Mouse (Mus musculus): ENCODE measurements around the gene Aftph. TPM values are rescaled to one million over a fixed set of nuclear protein-coding genes. Genes with fewer than 3 reads are reported as not detected.

Gene Aftph
- polyA plus RNA-seq, 1 experiment from 2014 or later: 18.6 TPM

DNA sequence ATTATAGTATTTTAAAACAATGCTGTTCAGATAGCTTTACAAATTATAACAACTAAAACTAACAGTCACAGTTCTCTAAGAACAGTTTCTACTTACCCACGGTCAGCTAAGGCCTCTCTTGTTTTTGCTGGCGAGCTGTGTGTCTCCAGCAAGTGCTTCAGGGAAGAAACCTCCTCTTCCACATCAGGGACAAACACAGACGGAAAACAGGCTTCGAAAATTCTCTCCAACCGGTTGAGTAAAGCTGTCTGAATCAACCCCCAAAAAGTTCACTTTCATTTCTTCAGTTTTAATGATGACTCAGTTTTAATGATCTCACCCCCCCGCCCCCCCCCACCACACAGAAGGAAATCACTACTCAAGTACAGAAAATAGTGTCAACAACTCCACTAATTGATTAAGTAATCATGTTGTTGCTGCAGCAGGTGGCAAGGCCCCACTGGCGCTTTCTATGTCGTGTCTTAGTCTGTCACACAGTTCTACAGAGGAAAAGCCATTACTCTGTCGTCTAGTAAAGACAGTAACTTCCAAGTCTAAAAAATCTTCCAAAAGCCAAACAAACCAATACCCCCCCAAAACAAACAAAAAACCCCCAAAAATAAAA is 29.2 kb downstream of the Aftph start:
- Histone ChIP-seq H3K36me3 (replicated peaks) (peaks cover 8% of the 10 kb centered on the region), H3K27ac (replicated peaks) (no peak overlapping the region), H3K4me3 (no peak overlapping the region), H3K9me3 (no peaks in the 10 kb centered on the region), H3K4me1 (peaks cover 4% of the 10 kb centered on the region; the same call in 1 of the 2 replicates), H3K27me3 (replicated peaks; ENCODE audit: low read depth, poor library complexity, severe bottlenecking) (no peaks in the 10 kb centered on the region)
- 77% methylated on average over 9 of the region's 9 CpGs for WGBS
- DNase-seq (ENCODE audit: low spot score): no peak

DNA sequence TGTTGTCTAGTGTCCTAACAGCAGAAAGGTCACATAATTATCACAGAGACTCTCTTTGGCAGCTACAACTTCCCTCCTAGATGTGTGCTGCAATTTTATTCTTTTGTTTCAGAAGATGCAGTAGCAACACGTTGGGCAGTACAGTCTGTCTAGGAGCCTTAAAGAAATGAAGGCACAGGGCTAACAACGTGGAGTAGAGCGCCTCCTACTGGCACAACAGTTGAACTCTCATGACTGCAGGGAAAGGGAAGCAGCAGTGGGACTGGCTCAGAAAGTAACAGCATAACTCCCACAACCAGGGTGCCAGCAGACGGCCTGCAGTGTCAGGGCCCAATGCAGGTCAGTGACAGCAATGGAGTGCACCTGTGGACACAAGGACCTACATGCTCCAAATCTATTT is 50.4 kb downstream of the Aftph start:
- Histone ChIP-seq H3K36me3 (replicated peaks) (peaks cover 5% of the 10 kb centered on the region), H3K27ac (replicated peaks) (peak overlapping the region; percentile 37; the same call in 1 of the 2 replicates), H3K4me1 (no peaks in the 10 kb centered on the region), H3K9me3 (no peaks in the 10 kb centered on the region), H3K27me3 (replicated peaks; ENCODE audit: low read depth, poor library complexity, severe bottlenecking) (no peaks in the 10 kb centered on the region), H3K4me3 (no peak overlapping the region)
- WGBS: 8% methylated on average over 4 of the region's 4 CpGs
- DNase-seq (ENCODE audit: low spot score): peak; percentile 79

DNA sequence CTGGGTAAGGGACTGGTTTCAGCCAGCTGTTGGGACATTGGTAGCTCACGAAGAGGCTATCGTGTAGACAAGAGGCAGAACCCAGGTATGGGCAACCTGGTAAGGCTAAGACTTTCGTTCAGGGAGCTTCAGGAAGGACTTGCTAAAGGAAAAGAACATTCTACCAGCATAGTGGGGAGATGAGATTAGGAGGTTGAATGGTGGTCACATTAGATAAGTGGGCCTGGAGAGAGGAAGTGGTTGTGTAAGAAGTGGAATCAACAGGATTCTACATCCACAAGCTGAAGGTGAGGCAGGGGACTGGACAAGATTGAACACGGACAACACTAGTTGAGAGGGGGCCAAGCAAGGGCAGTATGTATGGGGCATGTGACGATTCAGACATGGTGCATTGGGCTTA is 59.7 kb downstream of the Aftph start:
- H3K36me3 ChIP-seq (replicated peaks): peaks cover 7% of the 10 kb centered on the region
- no peaks in the 10 kb centered on the region for H3K27me3 ChIP-seq (replicated peaks; ENCODE audit: low read depth, poor library complexity, severe bottlenecking)
- no peaks in the 10 kb centered on the region for H3K4me1 ChIP-seq
- no peaks in the 10 kb centered on the region for H3K9me3 ChIP-seq
- WGBS: 93% methylated on average over 5 of the region's 5 CpGs
- H3K4me3 ChIP-seq: no peak overlapping the region
- DNase-seq (ENCODE audit: low spot score): no peak
- no peak overlapping the region for H3K27ac ChIP-seq (replicated peaks)

DNA sequence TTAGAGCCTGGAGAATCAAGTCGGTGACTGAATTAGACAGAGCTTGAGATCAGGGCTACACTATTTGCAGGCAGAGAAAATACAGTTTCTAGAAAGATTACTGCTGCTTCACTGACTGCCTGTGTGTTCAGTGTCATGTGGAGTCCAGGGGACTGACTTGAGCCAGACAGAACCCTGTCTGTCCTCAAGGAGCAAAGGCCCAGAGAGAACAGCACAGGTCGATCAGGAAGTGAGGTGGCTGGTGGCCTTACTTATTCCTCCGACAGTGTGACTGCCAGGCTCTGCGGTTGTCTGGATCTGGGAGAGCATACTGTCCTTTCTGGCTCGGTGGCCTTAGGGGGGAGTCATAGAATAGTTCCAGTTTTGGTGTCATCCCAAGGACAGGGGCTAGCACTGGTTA is 60.6 kb downstream of the Aftph start:
- Histone ChIP-seq H3K4me1 (no peaks in the 10 kb centered on the region), H3K36me3 (replicated peaks) (no peaks in the 10 kb centered on the region; the same call in 1 of the 2 replicates), H3K4me3 (no peak overlapping the region), H3K9me3 (no peaks in the 10 kb centered on the region), H3K27ac (replicated peaks) (no peak overlapping the region), H3K27me3 (replicated peaks; ENCODE audit: low read depth, poor library complexity, severe bottlenecking) (no peaks in the 10 kb centered on the region)
- 82% methylated on average over 5 of the region's 5 CpGs for WGBS
- DNase-seq (ENCODE audit: low spot score): no peak

DNA sequence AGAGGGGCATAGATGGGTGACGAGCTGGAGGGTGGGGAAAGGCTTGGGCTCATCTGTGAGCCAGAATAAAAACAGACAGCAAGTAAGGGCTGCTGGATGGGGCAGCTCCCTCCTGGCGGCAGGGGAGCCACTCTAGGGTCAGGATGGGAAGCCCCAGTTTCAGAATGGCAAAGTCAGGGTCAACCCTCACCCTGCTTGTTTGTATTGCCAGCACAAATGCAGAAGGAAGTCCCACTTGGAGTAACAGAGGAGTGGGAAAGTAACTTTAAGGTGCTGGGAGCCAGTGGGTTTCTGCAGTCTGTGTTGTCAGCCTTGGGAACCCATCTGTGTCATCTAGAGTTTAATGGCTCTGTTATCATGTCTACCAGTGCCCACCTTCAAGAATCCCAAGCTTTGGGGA is 62.0 kb downstream of the Aftph start:
- no peak overlapping the region for H3K27ac ChIP-seq (replicated peaks)
- 67% methylated on average over 2 of the region's 2 CpGs for WGBS
- no peak for DNase-seq (ENCODE audit: low spot score)
- no peaks in the 10 kb centered on the region for H3K36me3 ChIP-seq (replicated peaks)
- no peaks in the 10 kb centered on the region for H3K4me1 ChIP-seq
- H3K27me3 ChIP-seq (replicated peaks; ENCODE audit: low read depth, poor library complexity, severe bottlenecking): no peaks in the 10 kb centered on the region
- no peaks in the 10 kb centered on the region for H3K9me3 ChIP-seq
- H3K4me3 ChIP-seq: no peak overlapping the region

DNA sequence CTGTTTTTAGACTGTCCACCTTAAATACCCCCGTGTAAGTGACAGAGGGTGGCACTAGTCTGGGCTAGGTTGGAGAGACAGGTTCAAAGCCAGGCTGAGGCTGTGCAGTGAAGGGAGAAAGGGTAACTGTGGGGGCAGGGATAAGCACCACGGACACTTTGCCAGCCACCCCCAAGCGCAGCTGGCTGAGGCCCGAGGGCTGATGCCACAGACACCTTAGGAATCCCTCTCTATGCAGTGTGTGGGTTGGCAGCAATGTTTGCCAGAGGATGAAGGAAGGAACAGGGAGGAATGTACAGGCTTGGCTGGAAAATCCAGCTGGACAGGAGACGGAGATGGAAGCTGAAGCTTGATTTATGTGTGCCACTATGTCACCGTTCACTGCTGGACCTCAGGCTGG is 68.9 kb downstream of the Aftph start:
- DNase-seq (ENCODE audit: low spot score): no peak
- H3K9me3 ChIP-seq: no peaks in the 10 kb centered on the region
- H3K4me3 ChIP-seq: no peak overlapping the region
- no peaks in the 10 kb centered on the region for H3K27me3 ChIP-seq (replicated peaks; ENCODE audit: low read depth, poor library complexity, severe bottlenecking)
- H3K36me3 ChIP-seq (replicated peaks): no peaks in the 10 kb centered on the region
- no peak overlapping the region for H3K27ac ChIP-seq (replicated peaks)
- H3K4me1 ChIP-seq: peaks cover 10% of the 10 kb centered on the region
- 84% methylated on average over 6 of the region's 6 CpGs for WGBS

DNA sequence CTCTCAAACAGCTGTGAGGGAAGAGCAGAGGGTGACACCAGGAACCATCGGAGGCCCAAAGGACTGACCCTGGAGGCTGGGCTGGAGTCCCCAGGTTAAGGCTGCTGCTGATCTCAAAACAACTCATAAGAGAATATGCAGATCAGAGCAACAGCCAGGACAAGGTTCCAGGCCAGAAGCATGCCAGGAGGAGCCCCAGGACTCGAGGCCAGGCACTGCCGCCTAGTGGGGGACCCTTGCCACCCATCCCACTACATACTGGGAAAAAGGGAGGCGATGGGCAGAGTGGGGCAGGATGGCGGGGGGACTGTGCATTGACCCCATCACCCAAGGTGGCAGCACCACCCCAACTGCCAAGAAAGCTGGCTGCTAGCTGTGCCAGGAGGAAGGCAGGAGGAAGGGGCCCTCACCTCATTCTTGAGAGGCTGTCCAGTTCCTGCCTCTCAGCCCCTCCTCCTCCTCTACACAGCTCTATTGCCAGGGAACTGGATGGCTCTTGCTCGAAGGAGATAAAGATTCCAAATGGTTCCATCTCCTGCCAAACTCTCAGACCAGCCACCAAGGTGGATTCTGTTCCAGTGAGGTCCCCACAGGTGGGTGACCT is 69.5 kb downstream of the Aftph start:
- Histone ChIP-seq H3K4me3 (no peak overlapping the region), H3K27ac (replicated peaks) (no peak overlapping the region), H3K4me1 (peaks cover 10% of the 10 kb centered on the region), H3K36me3 (replicated peaks) (no peaks in the 10 kb centered on the region), H3K27me3 (replicated peaks; ENCODE audit: low read depth, poor library complexity, severe bottlenecking) (no peaks in the 10 kb centered on the region), H3K9me3 (no peaks in the 10 kb centered on the region)
- DNase-seq (ENCODE audit: low spot score): no peak
- 52% methylated on average over 6 of the region's 6 CpGs for WGBS

DNA sequence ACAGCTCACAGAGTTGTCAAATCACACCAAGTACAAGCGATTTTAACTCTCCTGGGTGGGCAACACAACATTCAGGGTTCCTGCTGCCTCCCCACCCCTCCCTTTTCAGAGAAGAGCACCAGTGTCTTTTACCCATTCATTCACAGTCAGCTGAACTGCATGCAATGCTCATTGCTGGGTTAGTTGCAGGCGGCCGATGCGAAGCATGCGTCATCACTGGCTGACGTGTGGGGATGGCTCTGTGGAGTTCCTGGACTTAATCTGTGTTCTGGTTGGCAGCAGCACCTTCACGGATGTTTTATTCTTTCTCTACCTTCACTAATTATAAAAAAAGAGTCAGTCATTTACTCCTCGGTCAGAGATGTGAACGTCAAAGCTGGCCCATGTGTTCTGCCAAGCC is 76.5 kb downstream of the Aftph start:
- peak overlapping the region; percentile 19 for H3K27ac ChIP-seq (replicated peaks)

DNA sequence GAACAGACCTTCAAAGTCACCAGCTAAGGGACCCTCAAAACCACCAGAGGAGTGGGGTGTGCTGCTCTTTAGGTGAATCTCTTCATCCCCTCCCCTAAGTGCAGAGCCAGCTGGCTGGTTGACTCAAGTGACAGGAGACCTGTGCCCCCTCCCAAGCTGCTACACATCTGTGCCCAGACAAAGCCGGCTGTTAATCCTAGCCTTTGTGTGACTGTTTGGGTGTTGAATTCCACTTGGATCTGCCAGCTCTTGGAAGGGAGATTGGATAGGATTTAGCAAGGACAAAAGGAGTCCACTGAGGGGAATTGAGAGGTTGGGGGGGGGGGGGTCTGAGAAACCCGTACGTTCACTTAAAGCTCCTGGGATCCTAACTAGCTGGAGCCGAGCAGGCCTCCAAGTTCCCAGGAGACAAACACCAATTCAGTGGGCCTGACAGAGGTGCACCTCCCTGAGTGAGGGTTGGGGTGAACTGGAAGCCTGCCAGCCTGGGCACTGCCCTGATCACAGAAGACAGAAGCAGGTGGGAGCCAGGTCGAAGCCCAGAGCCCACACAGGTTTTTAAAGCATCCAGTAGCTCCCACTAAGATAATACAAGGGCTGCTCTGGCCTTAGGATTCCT is 77.7 kb downstream of the Aftph start:
- Histone ChIP-seq H3K4me3 (no peak overlapping the region), H3K36me3 (replicated peaks) (no peaks in the 10 kb centered on the region), H3K27ac (replicated peaks) (peak overlapping the region; percentile 78), H3K27me3 (replicated peaks; ENCODE audit: low read depth, poor library complexity, severe bottlenecking) (no peaks in the 10 kb centered on the region), H3K9me3 (no peaks in the 10 kb centered on the region), H3K4me1 (peaks cover 55% of the 10 kb centered on the region)
- peak; percentile 47 for DNase-seq (ENCODE audit: low spot score)
- 30% methylated on average over 5 of the region's 5 CpGs for WGBS

More for the DNA sequence above, 76.5 kb downstream of the Aftph start:
- H3K4me3 ChIP-seq: no peak overlapping the region
- no peaks in the 10 kb centered on the region for H3K36me3 ChIP-seq (replicated peaks)
- H3K27me3 ChIP-seq (replicated peaks; ENCODE audit: low read depth, poor library complexity, severe bottlenecking): no peaks in the 10 kb centered on the region
- H3K9me3 ChIP-seq: no peaks in the 10 kb centered on the region
- DNase-seq (ENCODE audit: low spot score): no peak
- 74% methylated on average over 9 of the region's 9 CpGs for WGBS
- H3K4me1 ChIP-seq: peaks cover 65% of the 10 kb centered on the region

DNA sequence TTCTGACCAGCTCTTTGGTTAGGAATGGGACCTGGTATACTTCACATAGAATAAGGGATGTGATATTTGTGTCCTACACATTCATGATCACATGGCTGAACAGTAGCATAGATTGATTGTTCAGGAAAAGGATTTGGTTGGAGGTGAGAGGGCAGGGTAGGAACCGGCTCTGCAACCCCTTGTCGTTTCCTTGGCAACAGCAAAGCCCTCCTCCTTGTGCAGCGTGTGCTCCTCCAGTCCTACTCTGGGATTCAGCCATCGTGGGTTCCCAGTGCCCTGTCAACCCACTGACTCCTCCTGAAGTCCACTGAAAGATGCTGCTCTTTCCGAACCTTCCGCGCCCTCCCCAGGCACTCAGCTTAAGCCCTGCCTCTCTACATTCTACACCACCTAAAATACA is 78.6 kb downstream of the Aftph start:
- H3K27me3 ChIP-seq (replicated peaks; ENCODE audit: low read depth, poor library complexity, severe bottlenecking): no peaks in the 10 kb centered on the region
- peak; percentile 41 for DNase-seq (ENCODE audit: low spot score)
- 62% methylated on average over 7 of the region's 7 CpGs for WGBS
- H3K27ac ChIP-seq (replicated peaks): peak overlapping the region; percentile 48; the same call in 1 of the 2 replicates
- no peak overlapping the region for H3K4me3 ChIP-seq
- peaks cover 60% of the 10 kb centered on the region for H3K4me1 ChIP-seq
- H3K9me3 ChIP-seq: no peaks in the 10 kb centered on the region
- H3K36me3 ChIP-seq (replicated peaks): no peaks in the 10 kb centered on the region

DNA sequence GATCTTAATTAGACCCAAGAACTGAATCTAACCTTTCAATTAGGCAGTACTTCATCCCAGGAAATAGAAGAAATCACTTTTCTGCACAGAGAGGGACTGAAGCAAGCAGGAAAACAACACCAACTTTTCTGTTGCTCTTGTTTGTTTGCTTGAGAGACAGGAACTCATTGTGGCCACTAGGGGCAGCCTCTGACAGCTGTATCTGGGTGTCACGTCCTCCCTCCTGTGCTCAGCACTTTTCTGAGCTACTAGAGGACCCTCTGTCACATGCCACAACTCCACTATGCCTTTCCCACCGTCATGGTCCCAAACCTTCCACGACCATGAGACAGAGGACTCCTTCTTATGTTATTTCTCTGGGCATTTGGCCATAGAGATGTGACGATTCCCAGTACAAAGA is 79.7 kb downstream of the Aftph start:
- peak; percentile 47 for DNase-seq (ENCODE audit: low spot score)
- 36% methylated on average over 4 of the region's 4 CpGs for WGBS
- H3K9me3 ChIP-seq: no peaks in the 10 kb centered on the region
- H3K27ac ChIP-seq (replicated peaks): no peak overlapping the region
- no peaks in the 10 kb centered on the region for H3K36me3 ChIP-seq (replicated peaks)
- peaks cover 68% of the 10 kb centered on the region for H3K4me1 ChIP-seq
- H3K4me3 ChIP-seq: no peak overlapping the region
- no peaks in the 10 kb centered on the region for H3K27me3 ChIP-seq (replicated peaks; ENCODE audit: low read depth, poor library complexity, severe bottlenecking)

DNA sequence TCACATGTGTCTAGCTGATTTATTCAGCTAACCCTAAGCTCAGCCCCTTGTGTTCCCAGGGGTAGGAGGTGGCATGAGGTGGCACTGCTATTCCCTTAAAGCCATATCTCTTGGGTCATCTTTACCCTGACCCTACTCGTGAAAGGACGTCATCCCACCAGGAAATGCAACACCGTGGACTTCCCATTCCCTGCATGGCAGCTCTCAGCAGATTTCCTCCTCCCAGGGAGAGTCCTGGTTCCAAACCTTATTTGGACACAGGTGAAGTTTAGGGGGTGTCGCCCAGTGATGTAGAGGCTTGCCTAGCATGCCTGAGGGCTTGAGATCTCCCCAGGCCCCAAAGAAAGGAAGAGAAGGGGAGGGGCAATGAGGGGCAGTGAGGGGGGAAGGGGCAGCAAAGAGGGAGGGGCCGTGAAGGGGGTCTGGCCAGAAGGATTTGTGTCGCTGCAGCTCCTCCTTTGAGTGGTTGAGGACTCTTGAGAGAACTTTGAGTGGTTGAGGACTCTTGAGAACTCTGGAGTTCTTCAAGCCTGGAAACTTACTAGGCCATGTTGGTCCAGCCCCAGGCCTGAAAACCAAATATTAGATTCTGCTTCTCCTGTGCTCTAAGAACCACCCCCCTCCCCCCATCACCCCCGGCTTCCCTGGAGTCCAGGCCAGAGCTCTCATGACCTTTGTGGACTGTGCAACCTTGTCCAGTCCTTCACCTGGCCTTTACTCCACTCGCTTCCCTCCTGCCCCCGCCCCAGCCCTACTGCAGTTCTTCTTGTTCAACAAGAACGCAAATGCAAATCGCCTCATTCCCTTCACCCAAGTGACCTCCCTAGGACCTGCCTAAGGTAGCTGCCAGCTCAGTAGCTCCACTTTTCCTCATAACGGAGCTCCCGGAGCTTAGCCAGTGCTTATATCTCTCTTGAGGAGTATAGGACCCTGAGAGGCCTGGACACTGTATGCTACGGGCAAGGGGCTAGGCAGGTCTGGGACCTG is 81.0 kb downstream of the Aftph start:
- whole genome bisulfite sequencing: 78% methylated on average over 14 of the region's 14 CpGs
- Histone ChIP-seq H3K27me3 (replicated peaks; ENCODE audit: low read depth, poor library complexity, severe bottlenecking) (no peaks in the 10 kb centered on the region), H3K27ac (replicated peaks) (peak overlapping the region; percentile 49; the same call in 1 of the 2 replicates), H3K4me1 (peaks cover 77% of the 10 kb centered on the region), H3K9me3 (no peaks in the 10 kb centered on the region), H3K36me3 (replicated peaks) (no peaks in the 10 kb centered on the region), H3K4me3 (no peak overlapping the region)
- no peak for DNase-seq (ENCODE audit: low spot score)

All from embryonic facial prominence, embryonic 10.5 days (tissue).